Mouse (Mus musculus) heart, embryonic 12.5 days (tissue): Measurements from ENCODE around the gene Mypop. TPM values are rescaled to one million over a fixed set of nuclear protein-coding genes. Genes with fewer than 3 reads are reported as not detected.
A peak's percentile ranks its signal among the peaks of the same experiment; 100 is the strongest.

ENCODE experiments used
- ATAC-seq: fragments of 200-750 bp; cut with Nextera tagmentation; 2 replicates; pipeline ENCODE4 v1.8.0; 2017; ENCODE audit warnings: moderate TSS enrichment, moderate library complexity; ENCODE audit not compliant: insufficient number of reproducible peaks, low FRiP score
- H3K27ac ChIP-seq: fragments of 300-500 bp; sonication (generic); 2 replicates; pipeline ENCODE4 v1.5.1; 2016; ENCODE audit warnings: mild to moderate bottlenecking, moderate library complexity; ENCODE audit not compliant: poor library complexity, severe bottlenecking
- H3K27me3 ChIP-seq: fragments of 300-500 bp; sonication (generic); replicated peaks from 2 replicates; pipeline ENCODE4 v1.6.1; 2016; ENCODE audit warnings: mild to moderate bottlenecking, moderate library complexity
- H3K36me3 ChIP-seq: fragments of 300-500 bp; sonication (generic); 2 replicates; pipeline ENCODE4 v1.6.1; 2016; ENCODE audit warnings: mild to moderate bottlenecking, moderate library complexity
- H3K4me1 ChIP-seq: fragments of 300-500 bp; sonication (generic); replicated peaks from 2 replicates; pipeline ENCODE4 v1.6.1; 2016; ENCODE audit warnings: mild to moderate bottlenecking
- H3K4me2 ChIP-seq: fragments of 300-500 bp; sonication (generic); 2 replicates; pipeline ENCODE4 v1.6.1; 2016; ENCODE audit warnings: mild to moderate bottlenecking, moderate library complexity
- H3K4me3 ChIP-seq: fragments of 300-500 bp; sonication (generic); 2 replicates; pipeline ENCODE4 v1.5.1; 2016; ENCODE audit warnings: mild to moderate bottlenecking
- H3K9ac ChIP-seq: fragments of 300-500 bp; sonication (generic); 2 replicates; pipeline ENCODE4 v1.6.1; 2016; ENCODE audit warnings: mild to moderate bottlenecking, moderate library complexity
- H3K9me3 ChIP-seq: fragments of 300-500 bp; sonication (generic); replicated peaks from 2 replicates; pipeline ENCODE4 v1.6.1; 2016; ENCODE audit warnings: mild to moderate bottlenecking, moderate library complexity
- WGBS: fragments of 180-500 bp; shearing (Covaris S2); methylation state at CpG from one replicate; pipeline ENCODE4 v1.1.7; 2016; 5-methylcytosine and 5-hydroxymethylcytosine counted together
- polyA plus RNA-seq: library from polyadenylated mRNA; unstranded; fragments of >200 nt; fragmentation: Nextera tagmentation; extraction: Ambion mirVana; gene quantifications from 2 replicates; pipeline ENCODE4 v1.2.1, GENCODE M21; 2016

The Mypop gene
- polyA plus RNA-seq, 1 experiment from 2014 or later = 3.0 TPM

DNA sequence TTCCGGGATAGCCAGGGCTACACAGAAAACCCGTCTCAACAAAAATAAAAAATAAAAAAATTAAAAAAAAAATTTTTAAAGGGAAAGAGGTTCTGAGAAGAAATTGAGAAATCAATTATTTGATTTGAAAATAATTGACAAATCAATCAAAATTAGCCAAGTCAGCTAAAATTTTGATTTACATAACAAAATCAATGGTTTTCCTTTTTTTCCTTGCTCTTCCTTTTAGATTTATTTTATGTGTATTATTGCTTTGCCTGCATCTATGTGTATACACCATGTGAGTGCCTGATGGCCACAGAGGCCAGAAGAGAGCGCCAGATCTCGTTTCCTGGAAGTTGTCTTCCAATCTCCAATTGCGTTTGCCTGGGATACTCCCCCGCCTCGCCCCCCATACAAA lies 26.9 kb downstream of the Mypop start:
- Histone ChIP-seq H3K4me3 (no peak overlapping the region), H3K27ac (no peak overlapping the region), H3K9ac (no peak overlapping the region), H3K4me1 (peaks cover 6% of the 10 kb centered on the region), H3K9me3 (no peaks in the 10 kb centered on the region), H3K36me3 (no peaks in the 10 kb centered on the region), H3K4me2 (no peak overlapping the region), H3K27me3 (peaks cover 30% of the 10 kb centered on the region)
- 87% methylated on average over 7 of the region's 7 CpGs for WGBS
- no peak for ATAC-seq

DNA sequence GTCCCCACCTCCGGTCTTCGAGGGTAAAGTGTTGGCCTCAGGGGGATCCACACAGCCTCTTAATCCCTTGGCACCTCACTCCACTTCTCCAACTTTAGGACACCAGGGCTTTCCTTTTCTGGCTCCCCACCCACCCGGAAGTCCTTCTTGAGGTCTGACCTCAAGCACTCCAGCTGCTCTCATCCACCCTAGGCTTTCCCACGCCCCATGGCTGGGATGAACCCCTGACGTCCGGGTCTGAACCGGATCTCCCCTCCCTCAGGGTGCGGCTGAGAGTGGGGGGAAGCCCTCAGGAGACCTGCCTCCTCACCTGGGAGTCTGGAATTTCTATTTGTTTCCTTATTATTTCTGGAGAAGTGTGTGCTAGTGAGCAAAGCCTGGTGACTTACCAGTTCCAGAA lies 30.0 kb downstream of the Mypop start:
- H3K9me3 ChIP-seq = no peaks in the 10 kb centered on the region
- no peak overlapping the region for H3K9ac ChIP-seq
- no peaks in the 10 kb centered on the region for H3K36me3 ChIP-seq
- WGBS = 7% methylated on average over 8 of the region's 8 CpGs
- H3K4me3 ChIP-seq = no peak overlapping the region
- H3K27me3 ChIP-seq = peaks cover 39% of the 10 kb centered on the region
- H3K4me2 ChIP-seq = no peak overlapping the region
- ATAC-seq = no peak
- H3K27ac ChIP-seq = no peak overlapping the region
- peaks cover 15% of the 10 kb centered on the region for H3K4me1 ChIP-seq

DNA sequence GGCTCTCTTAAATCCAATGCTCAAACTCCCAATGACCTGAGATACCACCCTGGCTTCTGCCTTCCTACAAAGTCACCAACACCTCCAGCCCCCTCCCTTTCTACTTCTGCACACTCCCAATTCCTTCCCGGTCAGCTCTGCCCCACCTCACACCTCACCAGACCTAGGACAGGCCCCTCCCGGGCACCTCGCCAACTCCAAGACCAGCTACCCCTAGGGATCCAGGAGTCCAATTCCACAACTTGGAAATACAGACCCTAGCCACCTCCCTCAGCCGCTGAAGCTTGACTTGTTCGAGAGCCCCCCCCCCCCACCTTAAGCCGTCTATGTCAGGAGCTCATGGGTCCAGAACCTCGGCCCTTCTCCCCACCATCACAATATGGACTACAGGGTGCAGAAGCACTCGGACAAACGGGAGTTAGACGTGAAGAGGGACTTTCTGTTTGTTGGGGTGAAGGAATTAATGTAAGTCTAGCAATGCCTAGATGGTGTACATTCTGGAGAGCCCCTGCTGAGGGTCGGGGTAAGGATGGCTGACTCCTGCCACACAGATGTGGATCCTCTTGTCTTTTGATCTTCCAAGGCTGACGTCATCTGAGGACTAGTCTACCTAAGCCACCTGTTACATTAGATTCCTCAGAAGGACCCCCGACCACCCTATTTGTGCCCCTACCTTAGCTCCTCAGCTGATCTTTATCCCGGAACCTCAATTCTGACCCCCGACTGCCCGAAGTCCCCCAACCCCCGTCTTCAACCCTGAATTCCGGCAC lies 31.3 kb downstream of the Mypop start:
- H3K4me3 ChIP-seq = no peak overlapping the region
- no peak for ATAC-seq
- no peaks in the 10 kb centered on the region for H3K9me3 ChIP-seq
- H3K9ac ChIP-seq = no peak overlapping the region
- H3K4me2 ChIP-seq = no peak overlapping the region
- H3K4me1 ChIP-seq = peaks cover 19% of the 10 kb centered on the region
- peaks cover 39% of the 10 kb centered on the region for H3K27me3 ChIP-seq
- 49% methylated on average over 18 of the region's 18 CpGs for WGBS
- H3K36me3 ChIP-seq = no peaks in the 10 kb centered on the region
- no peak overlapping the region for H3K27ac ChIP-seq

DNA sequence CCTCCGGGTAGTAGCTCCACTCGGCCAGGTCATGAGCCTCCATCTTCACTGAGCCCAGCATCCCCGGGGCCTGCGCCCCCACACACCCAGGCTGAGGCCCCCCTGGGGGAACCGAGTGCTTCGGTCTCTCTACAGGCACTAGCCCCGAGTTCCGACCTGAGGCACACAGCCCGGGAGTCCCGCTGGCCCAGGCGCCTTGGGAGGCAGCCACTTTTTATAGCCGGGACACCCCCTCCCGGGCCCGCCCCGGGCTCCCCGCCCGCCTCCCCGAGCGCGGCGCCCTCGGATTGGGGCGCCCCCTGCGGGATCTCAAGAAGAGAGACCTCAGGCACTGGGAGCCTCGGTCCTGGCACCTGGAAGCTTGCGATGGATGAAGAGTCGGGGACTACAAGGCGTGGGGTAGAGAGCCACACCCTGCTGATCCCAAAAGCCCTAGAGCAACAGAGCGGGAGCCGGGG lies 32.3 kb downstream of the Mypop start, which contains the start of gene Foxa3:
Foxa3 (minus strand) TSS at position 182 of the 458 bp plus-strand sequence.
- Histone ChIP-seq H3K27me3 (peaks cover 39% of the 10 kb centered on the region), H3K36me3 (no peaks in the 10 kb centered on the region), H3K4me2 (peak within 1 kb of the TSS; percentile 90), H3K27ac (peak within 1 kb of the TSS; percentile 55), H3K4me3 (peak within 1 kb of the TSS; percentile 90), H3K4me1 (peaks cover 22% of the 10 kb centered on the region), H3K9me3 (no peaks in the 10 kb centered on the region), H3K9ac (peak within 1 kb of the TSS; percentile 92)
- 2% methylated on average over 30 of the region's 30 CpGs for WGBS
- ATAC-seq = peak; percentile 33

DNA sequence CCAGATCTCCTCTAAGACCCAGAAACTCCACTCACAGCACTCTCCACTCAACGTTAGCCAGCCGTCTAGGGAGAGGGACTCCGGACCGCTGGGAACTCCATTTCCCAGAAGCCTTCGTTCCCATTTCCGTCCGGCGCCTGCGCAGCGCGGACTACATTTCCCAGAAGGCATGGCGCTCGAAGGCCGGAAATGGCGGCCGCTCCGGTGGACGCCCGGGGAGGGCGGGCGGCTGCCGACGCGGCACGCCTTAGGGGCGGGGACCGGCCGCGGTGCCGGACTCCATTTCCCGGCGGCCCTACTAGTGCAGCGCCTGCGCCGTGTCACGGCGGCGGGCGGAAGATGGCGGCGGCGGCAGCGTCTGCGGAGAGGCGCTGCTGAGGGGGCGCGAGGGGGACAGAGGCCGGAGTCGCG lies 33.1 kb downstream of the Mypop start, which contains the start of gene Sympk:
Sympk (plus strand) TSS at position 282 of the 411 bp plus-strand sequence.
- Histone ChIP-seq H3K27me3 (peaks cover 39% of the 10 kb centered on the region), H3K4me3 (peak within 1 kb of the TSS; percentile 90), H3K4me1 (peaks cover 22% of the 10 kb centered on the region), H3K9me3 (no peaks in the 10 kb centered on the region), H3K9ac (peak within 1 kb of the TSS; percentile 92), H3K4me2 (peak within 1 kb of the TSS; percentile 90), H3K36me3 (peaks cover 7% of the 10 kb centered on the region), H3K27ac (peak within 1 kb of the TSS; percentile 55)
- WGBS = under 1% methylated on average over 50 of the region's 50 CpGs
- ATAC-seq = peak; percentile 95

DNA sequence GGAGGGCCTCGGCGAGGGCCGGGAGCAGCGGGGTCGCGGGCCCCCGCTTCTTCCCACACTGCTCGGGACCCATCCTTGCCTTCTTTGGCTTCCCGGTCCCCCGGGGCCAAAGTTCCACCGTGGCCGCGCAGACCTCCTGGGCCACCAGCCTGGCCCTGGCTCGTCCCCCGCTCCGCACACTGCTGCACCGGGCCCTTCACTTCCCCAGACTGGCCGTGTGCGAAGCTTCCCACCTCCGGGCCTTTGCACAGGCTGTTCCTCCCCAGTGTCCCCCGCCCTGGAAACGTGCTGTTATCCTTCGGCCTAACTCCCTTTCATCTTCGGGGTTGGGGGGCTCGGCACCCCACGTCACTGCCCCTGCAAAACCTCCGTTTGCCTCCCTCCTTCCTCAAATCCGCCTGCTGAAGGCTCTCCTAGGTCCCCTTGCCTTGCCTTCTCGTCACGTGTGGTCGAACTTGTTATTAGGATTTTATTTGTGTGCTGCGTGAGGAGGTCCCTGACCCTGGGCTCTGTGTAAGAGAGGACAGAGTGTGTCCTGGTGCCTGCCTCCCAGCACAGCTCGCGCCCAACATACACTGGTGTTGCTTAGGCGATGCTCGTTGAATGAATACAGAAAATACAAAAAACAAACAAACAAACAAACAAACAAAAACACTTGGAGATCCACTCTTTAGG lies 33.7 kb downstream of the Mypop start:
- peaks cover 39% of the 10 kb centered on the region for H3K27me3 ChIP-seq
- H3K9ac ChIP-seq = peak overlapping the region; percentile 92
- peaks cover 13% of the 10 kb centered on the region for H3K36me3 ChIP-seq
- H3K4me1 ChIP-seq = peaks cover 22% of the 10 kb centered on the region
- 1% methylated on average over 27 of the region's 36 CpGs for WGBS
- ATAC-seq = peak; percentile 52
- peak overlapping the region; percentile 55 for H3K27ac ChIP-seq
- peak overlapping the region; percentile 90 for H3K4me3 ChIP-seq
- H3K9me3 ChIP-seq = no peaks in the 10 kb centered on the region
- peak overlapping the region; percentile 90 for H3K4me2 ChIP-seq

DNA sequence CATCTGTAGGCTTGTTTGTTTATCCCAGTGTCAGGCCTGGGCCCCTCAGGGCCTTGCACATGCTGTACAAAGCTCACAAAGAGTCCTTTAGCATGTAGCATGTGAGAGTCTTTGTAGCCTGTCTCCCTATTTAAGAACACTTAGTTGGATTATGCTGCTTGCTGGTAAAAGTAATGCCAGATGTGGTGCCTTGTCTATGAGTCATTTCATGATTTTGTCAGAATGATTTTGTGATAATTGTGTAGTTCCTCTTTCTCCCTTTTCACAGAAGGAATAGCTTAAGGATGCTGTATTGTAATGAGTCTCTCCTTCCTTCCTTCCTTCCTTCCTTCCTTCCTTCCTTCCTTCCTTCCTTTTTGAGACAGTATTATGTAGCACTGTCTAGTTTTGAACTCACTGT lies 37.0 kb downstream of the Mypop start:
- no peak for ATAC-seq
- Histone ChIP-seq H3K27me3 (peaks cover 7% of the 10 kb centered on the region), H3K4me2 (no peak overlapping the region), H3K27ac (no peak overlapping the region), H3K36me3 (peaks cover 46% of the 10 kb centered on the region), H3K9ac (no peak overlapping the region; the same call in 1 of the 2 replicates), H3K4me1 (peaks cover 19% of the 10 kb centered on the region), H3K4me3 (no peak overlapping the region), H3K9me3 (no peaks in the 10 kb centered on the region)

DNA sequence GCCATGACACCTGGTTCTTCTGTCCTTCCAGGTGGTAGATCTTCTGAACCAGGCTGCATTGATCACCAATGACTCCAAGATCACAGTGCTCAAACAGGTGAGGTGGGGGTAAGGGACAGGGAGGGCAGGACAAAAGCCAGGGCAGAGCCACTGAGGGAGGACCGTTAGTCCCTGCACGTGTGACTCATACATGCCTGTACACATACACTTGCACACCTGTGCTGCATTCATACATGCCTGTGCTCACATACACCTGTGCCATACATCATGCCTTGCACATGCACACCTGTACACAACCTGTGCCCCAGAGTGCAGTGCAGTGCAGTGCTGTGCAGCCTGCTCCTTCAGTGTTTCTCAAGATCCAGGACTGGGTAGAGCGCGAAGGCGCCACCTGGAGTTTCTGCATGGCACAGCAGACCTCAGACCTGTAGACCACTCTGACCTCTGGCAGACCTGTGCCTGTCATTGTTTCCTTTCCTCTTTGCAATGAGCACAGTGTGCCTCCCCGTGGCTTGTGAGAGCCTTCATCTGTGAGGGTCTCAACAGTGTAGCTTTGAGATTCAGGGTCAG lies 38.1 kb downstream of the Mypop start:
- H3K27me3 ChIP-seq = no peaks in the 10 kb centered on the region
- no peak overlapping the region for H3K4me3 ChIP-seq
- no peaks in the 10 kb centered on the region for H3K9me3 ChIP-seq
- H3K27ac ChIP-seq = no peak overlapping the region
- peaks cover 19% of the 10 kb centered on the region for H3K4me1 ChIP-seq
- WGBS = 63% methylated on average over 6 of the region's 6 CpGs
- peak; percentile 36; the same call in 1 of the 2 replicates for ATAC-seq
- no peak overlapping the region for H3K9ac ChIP-seq
- no peak overlapping the region for H3K4me2 ChIP-seq
- peaks cover 56% of the 10 kb centered on the region for H3K36me3 ChIP-seq

DNA sequence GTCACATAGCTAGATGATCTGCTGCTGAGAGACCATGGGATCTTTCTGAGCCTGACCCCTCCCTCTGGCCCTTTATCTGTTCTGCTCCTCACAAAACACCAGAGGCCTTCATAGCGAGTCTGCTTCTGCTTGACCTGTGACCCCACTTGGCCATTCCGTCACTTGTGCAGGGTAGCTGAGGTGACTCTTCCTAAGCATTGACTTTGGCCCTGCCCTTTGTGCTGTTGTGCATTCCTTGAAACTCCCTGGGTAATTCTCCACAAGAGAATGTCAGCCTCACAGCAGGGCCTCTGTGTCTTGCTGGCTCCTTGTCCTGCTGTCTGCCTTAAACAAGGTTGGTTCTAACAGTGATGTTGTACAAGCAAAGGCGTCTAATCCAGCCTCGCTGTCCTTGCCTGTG lies 40.6 kb downstream of the Mypop start:
- H3K4me1 ChIP-seq = 0 out of 2 replicates have a peak, but pooled peaks cover 2% of the 10 kb centered on the region
- no peak overlapping the region for H3K4me2 ChIP-seq
- 65% methylated on average over 4 of the region's 4 CpGs for WGBS
- no peak overlapping the region for H3K9ac ChIP-seq
- no peak overlapping the region for H3K4me3 ChIP-seq
- no peak for ATAC-seq
- H3K36me3 ChIP-seq = peaks cover 81% of the 10 kb centered on the region
- no peaks in the 10 kb centered on the region for H3K27me3 ChIP-seq
- no peak overlapping the region for H3K27ac ChIP-seq
- no peaks in the 10 kb centered on the region for H3K9me3 ChIP-seq

DNA sequence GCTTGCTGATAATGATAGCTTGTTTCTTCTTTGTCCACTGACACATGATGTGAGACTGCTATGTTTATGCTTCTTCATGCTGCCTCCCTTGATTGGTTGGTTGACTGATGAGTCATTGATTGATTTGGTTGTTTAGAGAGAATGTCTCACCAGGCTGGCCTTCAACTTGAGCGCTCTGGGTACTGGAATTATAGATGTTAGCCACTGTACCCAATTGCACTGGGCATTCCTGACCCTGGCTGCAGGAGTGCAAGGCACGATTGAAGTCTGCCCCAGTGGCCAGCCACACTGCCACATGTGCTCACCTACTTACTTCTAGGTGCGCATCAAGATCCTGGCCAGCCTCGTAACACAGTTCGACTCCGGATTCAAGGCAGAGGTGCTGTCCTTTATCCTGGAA lies 53.6 kb downstream of the Mypop start:
- no peak overlapping the region for H3K27ac ChIP-seq
- H3K36me3 ChIP-seq = peaks cover 100% of the 10 kb centered on the region
- no peaks in the 10 kb centered on the region for H3K4me1 ChIP-seq
- H3K4me2 ChIP-seq = no peak overlapping the region
- no peak for ATAC-seq
- no peak overlapping the region for H3K9ac ChIP-seq
- no peak overlapping the region for H3K4me3 ChIP-seq
- 94% methylated on average over 6 of the region's 6 CpGs for WGBS
- no peaks in the 10 kb centered on the region for H3K9me3 ChIP-seq
- H3K27me3 ChIP-seq = no peaks in the 10 kb centered on the region
